Mouse (Mus musculus): ENCODE results near the gene Bpgm.

GRCm38 (mm10) chr6:34486071-34486626 is 10.1 kb downstream of the Bpgm start:
- TF ChIP-seq CTCF (IDR thresholded peaks at IDR 0.05; ENCODE audit: control insufficient read depth, insufficient read depth, insufficient replicate concordance, low read depth, low read length) (no peak), POLR2A (IDR thresholded peaks at IDR 0.05; ENCODE audit: control insufficient read depth, low read depth, low read length) (no peak)

All from testis, adult 2 months (tissue).